Mouse (Mus musculus): ENCODE measurements around the gene Ankrd34b. TPM values are rescaled to one million over a fixed set of nuclear protein-coding genes. Genes with fewer than 3 reads are reported as not detected.
A peak's percentile ranks its signal among the peaks of the same experiment; 100 is the strongest.

Ankrd34b gene
- not detected in 2 replicates for polyA plus RNA-seq (2012; ENCODE audit: insufficient read depth, insufficient read length, low replicate concordance, missing spikeins)

GRCm38 (mm10) chr13:92425758-92426264 lies at the start of gene Ankrd34b:
Gene Ankrd34b (plus strand): TSS chr13:92425896.
- peak; percentile 37; the same call in 1 of the 2 replicates for TF ChIP-seq POLR2A (IDR thresholded peaks at IDR 0.05; ENCODE audit: insufficient read depth, low read depth, low read length)
- no peak for TF ChIP-seq CTCF (IDR thresholded peaks at IDR 0.05; ENCODE audit: insufficient read depth, low read depth, low read length)
- H3K27ac ChIP-seq (ENCODE audit: insufficient read depth, low read depth, low read length) = no peak within 1 kb of the TSS
- under 1% methylated on average over 54 of the region's 54 CpGs for WGBS
- H3K4me1 ChIP-seq (ENCODE audit: control insufficient read depth, insufficient read depth, low read length) = peaks cover 8% of the 10 kb centered on the region; the same call in 1 of the 2 replicates
- H3K4me3 ChIP-seq (ENCODE audit: insufficient read depth, low read depth, low read length) = peak within 1 kb of the TSS; percentile 72

- Histone ChIP-seq H3K4me1 (ENCODE audit: control insufficient read depth, insufficient read depth, low read length) (no peaks in the 10 kb centered on the region), H3K4me3 (ENCODE audit: insufficient read depth, low read depth, low read length) (no peak overlapping the region), H3K27ac (ENCODE audit: insufficient read depth, low read depth, low read length) (no peak overlapping the region)
- TF ChIP-seq CTCF (IDR thresholded peaks at IDR 0.05; ENCODE audit: insufficient read depth, low read depth, low read length) = no peak
- no peak for TF ChIP-seq POLR2A (IDR thresholded peaks at IDR 0.05; ENCODE audit: insufficient read depth, low read depth, low read length)
- 87% methylated on average over 3 of the region's 3 CpGs for WGBS
Observed at GRCm38 (mm10) chr13:92387367-92387766, 38.3 kb upstream of the Ankrd34b start.

- H3K4me3 ChIP-seq (ENCODE audit: insufficient read depth, low read depth, low read length) = no peak overlapping the region
- WGBS = 81% methylated on average over 12 of the region's 12 CpGs
- TF ChIP-seq POLR2A (IDR thresholded peaks at IDR 0.05; ENCODE audit: insufficient read depth, low read depth, low read length) = no peak
- no peak for TF ChIP-seq CTCF (IDR thresholded peaks at IDR 0.05; ENCODE audit: insufficient read depth, low read depth, low read length)
- H3K4me1 ChIP-seq (ENCODE audit: control insufficient read depth, insufficient read depth, low read length) = no peaks in the 10 kb centered on the region
- no peak overlapping the region for H3K27ac ChIP-seq (ENCODE audit: insufficient read depth, low read depth, low read length)
Observed at GRCm38 (mm10) chr13:92393047-92393661, 32.5 kb upstream of the Ankrd34b start.

GRCm38 (mm10) chr13:92398491-92399384 lies 27.0 kb upstream of the Ankrd34b start:
- Histone ChIP-seq H3K4me1 (ENCODE audit: control insufficient read depth, insufficient read depth, low read length) (0 out of 2 replicates have a peak, but pooled peaks cover 2% of the 10 kb centered on the region), H3K4me3 (ENCODE audit: insufficient read depth, low read depth, low read length) (no peak overlapping the region), H3K27ac (ENCODE audit: insufficient read depth, low read depth, low read length) (no peak overlapping the region)
- WGBS = 50% methylated on average over 11 of the region's 11 CpGs
- TF ChIP-seq CTCF (IDR thresholded peaks at IDR 0.05; ENCODE audit: insufficient read depth, low read depth, low read length) = no peak

GRCm38 (mm10) chr13:92402063-92402462 lies 23.6 kb upstream of the Ankrd34b start:
- 0 out of 2 replicates have a peak, but pooled peaks cover 2% of the 10 kb centered on the region for H3K4me1 ChIP-seq (ENCODE audit: control insufficient read depth, insufficient read depth, low read length)
- WGBS = 75% methylated on average over 2 of the region's 2 CpGs
- no peak overlapping the region for H3K4me3 ChIP-seq (ENCODE audit: insufficient read depth, low read depth, low read length)
- TF ChIP-seq POLR2A (IDR thresholded peaks at IDR 0.05; ENCODE audit: insufficient read depth, low read depth, low read length) = no peak
- TF ChIP-seq CTCF (IDR thresholded peaks at IDR 0.05; ENCODE audit: insufficient read depth, low read depth, low read length) = no peak
- H3K27ac ChIP-seq (ENCODE audit: insufficient read depth, low read depth, low read length) = no peak overlapping the region

- H3K4me3 ChIP-seq (ENCODE audit: insufficient read depth, low read depth, low read length) = no peak overlapping the region
- WGBS = 91% methylated on average over 3 of the region's 3 CpGs
- H3K27ac ChIP-seq (ENCODE audit: insufficient read depth, low read depth, low read length) = no peak overlapping the region
- 0 out of 2 replicates have a peak, but pooled peaks cover 2% of the 10 kb centered on the region for H3K4me1 ChIP-seq (ENCODE audit: control insufficient read depth, insufficient read depth, low read length)
- TF ChIP-seq CTCF (IDR thresholded peaks at IDR 0.05; ENCODE audit: insufficient read depth, low read depth, low read length) (no peak), POLR2A (IDR thresholded peaks at IDR 0.05; ENCODE audit: insufficient read depth, low read depth, low read length) (no peak)
Observed at GRCm38 (mm10) chr13:92403496-92403895, 22.2 kb upstream of the Ankrd34b start.

- WGBS = 69% methylated on average over 2 of the region's 2 CpGs
- H3K4me3 ChIP-seq (ENCODE audit: insufficient read depth, low read depth, low read length) = no peak overlapping the region
- no peaks in the 10 kb centered on the region for H3K4me1 ChIP-seq (ENCODE audit: control insufficient read depth, insufficient read depth, low read length)
- H3K27ac ChIP-seq (ENCODE audit: insufficient read depth, low read depth, low read length) = no peak overlapping the region
- no peak for TF ChIP-seq CTCF (IDR thresholded peaks at IDR 0.05; ENCODE audit: insufficient read depth, low read depth, low read length)
- TF ChIP-seq POLR2A (IDR thresholded peaks at IDR 0.05; ENCODE audit: insufficient read depth, low read depth, low read length) = no peak
Observed at GRCm38 (mm10) chr13:92410486-92410885, 15.2 kb upstream of the Ankrd34b start.

GRCm38 (mm10) chr13:92419630-92420029 lies 6.1 kb upstream of the Ankrd34b start:
- no peak overlapping the region for H3K4me3 ChIP-seq (ENCODE audit: insufficient read depth, low read depth, low read length)
- TF ChIP-seq POLR2A (IDR thresholded peaks at IDR 0.05; ENCODE audit: insufficient read depth, low read depth, low read length) (no peak), CTCF (IDR thresholded peaks at IDR 0.05; ENCODE audit: insufficient read depth, low read depth, low read length) (no peak)
- no peaks in the 10 kb centered on the region for H3K4me1 ChIP-seq (ENCODE audit: control insufficient read depth, insufficient read depth, low read length)
- no peak overlapping the region for H3K27ac ChIP-seq (ENCODE audit: insufficient read depth, low read depth, low read length)
- 92% methylated on average over 11 of the region's 11 CpGs for WGBS

- Histone ChIP-seq H3K27ac (ENCODE audit: insufficient read depth, low read depth, low read length) (no peak overlapping the region), H3K4me1 (ENCODE audit: control insufficient read depth, insufficient read depth, low read length) (peaks cover 8% of the 10 kb centered on the region; the same call in 1 of the 2 replicates), H3K4me3 (ENCODE audit: insufficient read depth, low read depth, low read length) (no peak overlapping the region)
- TF ChIP-seq CTCF (IDR thresholded peaks at IDR 0.05; ENCODE audit: insufficient read depth, low read depth, low read length) = no peak
- no peak for TF ChIP-seq POLR2A (IDR thresholded peaks at IDR 0.05; ENCODE audit: insufficient read depth, low read depth, low read length)
- 58% methylated on average over 3 of the region's 3 CpGs for WGBS
Observed at GRCm38 (mm10) chr13:92423711-92424110, 2.0 kb upstream of the Ankrd34b start.

Data from olfactory bulb, adult 2 months (tissue).